Mouse (Mus musculus): ENCODE measurements at regions not wholly inside any gene's neighbourhood (a gene's known extent, or its start where the extent isn't known, plus 50 kb on each side); places are given as distances from the start of the nearest gene placed in this dataset.

- Histone ChIP-seq H3K9me3 (ENCODE audit: control insufficient read depth, low read length) (no peaks in the 10 kb centered on the region), H3K27me3 (ENCODE audit: control insufficient read depth, insufficient read depth, low read length) (no peaks in the 10 kb centered on the region), H3K36me3 (ENCODE audit: control insufficient read depth, insufficient read depth, low read length) (no peaks in the 10 kb centered on the region), H3K4me2 (replicated peaks; ENCODE audit: low read depth) (no peak overlapping the region), H3K4me3 (ENCODE audit: low read depth, low read length) (no peak overlapping the region), H3K4me1 (replicated peaks; ENCODE audit: control insufficient read depth, insufficient read depth) (no peaks in the 10 kb centered on the region; the same call in 1 of the 2 replicates), H3K27ac (replicated peaks) (0 out of 2 replicates have a peak overlapping the region, but pooled peaks have one; percentile 18), H3K9ac (ENCODE audit: low read length) (no peak overlapping the region)
- ATAC-seq (ENCODE audit: low FRiP score, low TSS enrichment) (no peak), DNase-seq (ENCODE audit: low spot score) (no peak)
- TF ChIP-seq CTCF (IDR thresholded peaks at IDR 0.05; ENCODE audit: low read depth) (no peak), EP300 (optimal IDR thresholded peaks at IDR 0.05) (no peak)
- WGBS, result 25% methylated on average over 5 of the region's 5 CpGs
Measured at GRCm38 (mm10) chr13:51314541-51314977, 93.9 kb upstream of the S1pr3 start.

- Histone ChIP-seq H3K4me3 (ENCODE audit: low read depth, low read length) (no peak overlapping the region), H3K4me2 (replicated peaks; ENCODE audit: low read depth) (no peak overlapping the region), H3K27ac (replicated peaks) (0 out of 2 replicates have a peak overlapping the region, but pooled peaks have one; percentile 18), H3K9ac (ENCODE audit: low read length) (no peak overlapping the region), H3K27me3 (ENCODE audit: control insufficient read depth, insufficient read depth, low read length) (no peaks in the 10 kb centered on the region), H3K36me3 (ENCODE audit: control insufficient read depth, insufficient read depth, low read length) (no peaks in the 10 kb centered on the region), H3K4me1 (replicated peaks; ENCODE audit: control insufficient read depth, insufficient read depth) (no peaks in the 10 kb centered on the region; the same call in 1 of the 2 replicates), H3K9me3 (ENCODE audit: control insufficient read depth, low read length) (no peaks in the 10 kb centered on the region)
- DNase-seq (ENCODE audit: low spot score), result no peak
- ATAC-seq (ENCODE audit: low FRiP score, low TSS enrichment), result no peak
- TF ChIP-seq EP300 (optimal IDR thresholded peaks at IDR 0.05) (no peak), CTCF (IDR thresholded peaks at IDR 0.05; ENCODE audit: low read depth) (no peak)
- WGBS, result 50% methylated on average over 10 of the region's 10 CpGs
Measured at GRCm38 (mm10) chr13:51315008-51315778, 93.2 kb upstream of the S1pr3 start.

GRCm38 (mm10) chr13:51315779-51316041, 92.7 kb upstream of the S1pr3 start:
- H3K27me3 ChIP-seq (ENCODE audit: control insufficient read depth, insufficient read depth, low read length), result no peaks in the 10 kb centered on the region
- no peak for ATAC-seq (ENCODE audit: low FRiP score, low TSS enrichment)
- H3K4me1 ChIP-seq (replicated peaks; ENCODE audit: control insufficient read depth, insufficient read depth), result no peaks in the 10 kb centered on the region; the same call in 1 of the 2 replicates
- no peak overlapping the region for H3K27ac ChIP-seq (replicated peaks)
- WGBS, result 59% methylated on average over 5 of the region's 5 CpGs
- no peaks in the 10 kb centered on the region for H3K36me3 ChIP-seq (ENCODE audit: control insufficient read depth, insufficient read depth, low read length)
- DNase-seq (ENCODE audit: low spot score), result no peak
- no peak for TF ChIP-seq CTCF (IDR thresholded peaks at IDR 0.05; ENCODE audit: low read depth)
- no peak for TF ChIP-seq EP300 (optimal IDR thresholded peaks at IDR 0.05)
- H3K4me2 ChIP-seq (replicated peaks; ENCODE audit: low read depth), result no peak overlapping the region
- no peak overlapping the region for H3K9ac ChIP-seq (ENCODE audit: low read length)
- H3K4me3 ChIP-seq (ENCODE audit: low read depth, low read length), result no peak overlapping the region
- H3K9me3 ChIP-seq (ENCODE audit: control insufficient read depth, low read length), result no peaks in the 10 kb centered on the region

- Histone ChIP-seq H3K27me3 (ENCODE audit: control insufficient read depth, insufficient read depth, low read length) (no peaks in the 10 kb centered on the region), H3K4me1 (replicated peaks; ENCODE audit: control insufficient read depth, insufficient read depth) (peaks cover under 1% of the 10 kb centered on the region; the same call in 1 of the 2 replicates), H3K4me3 (ENCODE audit: low read depth, low read length) (no peak overlapping the region), H3K9me3 (ENCODE audit: control insufficient read depth, low read length) (no peaks in the 10 kb centered on the region), H3K27ac (replicated peaks) (no peak overlapping the region), H3K4me2 (replicated peaks; ENCODE audit: low read depth) (no peak overlapping the region), H3K9ac (ENCODE audit: low read length) (no peak overlapping the region), H3K36me3 (ENCODE audit: control insufficient read depth, insufficient read depth, low read length) (no peaks in the 10 kb centered on the region)
- no peak for ATAC-seq (ENCODE audit: low FRiP score, low TSS enrichment)
- TF ChIP-seq CTCF (IDR thresholded peaks at IDR 0.05; ENCODE audit: low read depth), result no peak
- TF ChIP-seq EP300 (optimal IDR thresholded peaks at IDR 0.05), result no peak
- 74% methylated on average over 7 of the region's 7 CpGs for WGBS
- DNase-seq (ENCODE audit: low spot score), result no peak
Measured at GRCm38 (mm10) chr13:51323058-51323715, 85.3 kb upstream of the S1pr3 start.

- WGBS, result 76% methylated on average over 5 of the region's 5 CpGs
- ATAC-seq (ENCODE audit: low FRiP score, low TSS enrichment) (no peak), DNase-seq (ENCODE audit: low spot score) (no peak)
- Histone ChIP-seq H3K36me3 (ENCODE audit: control insufficient read depth, insufficient read depth, low read length) (no peaks in the 10 kb centered on the region), H3K27me3 (ENCODE audit: control insufficient read depth, insufficient read depth, low read length) (no peaks in the 10 kb centered on the region), H3K4me3 (ENCODE audit: low read depth, low read length) (no peak overlapping the region), H3K4me2 (replicated peaks; ENCODE audit: low read depth) (no peak overlapping the region), H3K9me3 (ENCODE audit: control insufficient read depth, low read length) (no peaks in the 10 kb centered on the region), H3K27ac (replicated peaks) (no peak overlapping the region), H3K4me1 (replicated peaks; ENCODE audit: control insufficient read depth, insufficient read depth) (peaks cover 2% of the 10 kb centered on the region; the same call in 1 of the 2 replicates), H3K9ac (ENCODE audit: low read length) (no peak overlapping the region)
- TF ChIP-seq EP300 (optimal IDR thresholded peaks at IDR 0.05) (no peak), CTCF (IDR thresholded peaks at IDR 0.05; ENCODE audit: low read depth) (no peak)
Measured at GRCm38 (mm10) chr13:51324714-51325113, 83.7 kb upstream of the S1pr3 start.

- Histone ChIP-seq H3K4me3 (ENCODE audit: low read depth, low read length) (no peak overlapping the region), H3K27ac (replicated peaks) (no peak overlapping the region), H3K4me2 (replicated peaks; ENCODE audit: low read depth) (no peak overlapping the region), H3K9me3 (ENCODE audit: control insufficient read depth, low read length) (no peaks in the 10 kb centered on the region), H3K4me1 (replicated peaks; ENCODE audit: control insufficient read depth, insufficient read depth) (peaks cover 2% of the 10 kb centered on the region; the same call in 1 of the 2 replicates), H3K27me3 (ENCODE audit: control insufficient read depth, insufficient read depth, low read length) (no peaks in the 10 kb centered on the region), H3K36me3 (ENCODE audit: control insufficient read depth, insufficient read depth, low read length) (no peaks in the 10 kb centered on the region), H3K9ac (ENCODE audit: low read length) (no peak overlapping the region)
- no peak for ATAC-seq (ENCODE audit: low FRiP score, low TSS enrichment)
- 70% methylated on average over 5 of the region's 5 CpGs for WGBS
- no peak for TF ChIP-seq EP300 (optimal IDR thresholded peaks at IDR 0.05)
- TF ChIP-seq CTCF (IDR thresholded peaks at IDR 0.05; ENCODE audit: low read depth), result no peak
- no peak for DNase-seq (ENCODE audit: low spot score)
Measured at GRCm38 (mm10) chr13:51325298-51325697, 83.1 kb upstream of the S1pr3 start.
